Mouse (Mus musculus): ENCODE measurements around the gene Slc38a11.

Gene Slc38a11

GRCm38 (mm10) chr2:65363828-65364497 is at the start of gene Slc38a11:
Gene Slc38a11 (minus strand): TSS chr2:65364034.
- no peak for DNase-seq (ENCODE audit: low spot score in 2 of 2)

GRCm38 (mm10) chr2:65407110-65407509 is 43.3 kb upstream of the Slc38a11 start:
- no peak for DNase-seq (ENCODE audit: low spot score in 2 of 2)

- no peak for DNase-seq (ENCODE audit: low spot score in 2 of 2)
These were observed 41.6 kb upstream of the Slc38a11 start for GRCm38 (mm10) chr2:65405407-65405806.

GRCm38 (mm10) chr2:65402001-65402400 is 38.2 kb upstream of the Slc38a11 start:
- no peak for DNase-seq (ENCODE audit: low spot score in 2 of 2)

GRCm38 (mm10) chr2:65399938-65400337 is 36.1 kb upstream of the Slc38a11 start:
- DNase-seq (ENCODE audit: low spot score in 2 of 2): no peak

- no peak for DNase-seq (ENCODE audit: low spot score in 2 of 2)
These were observed 32.3 kb upstream of the Slc38a11 start for GRCm38 (mm10) chr2:65396128-65396527.

GRCm38 (mm10) chr2:65393061-65393460 is 29.2 kb upstream of the Slc38a11 start:
- no peak for DNase-seq (ENCODE audit: low spot score in 2 of 2)

GRCm38 (mm10) chr2:65391322-65391721 is 27.5 kb upstream of the Slc38a11 start:
- no peak for DNase-seq (ENCODE audit: low spot score in 2 of 2)

GRCm38 (mm10) chr2:65384815-65385214 is 21.0 kb upstream of the Slc38a11 start:
- DNase-seq (ENCODE audit: low spot score in 2 of 2): no peak

GRCm38 (mm10) chr2:65382485-65382884 is 18.7 kb upstream of the Slc38a11 start:
- no peak for DNase-seq (ENCODE audit: low spot score in 2 of 2)

- DNase-seq (ENCODE audit: low spot score in 2 of 2): no peak
These were observed 14.6 kb upstream of the Slc38a11 start for GRCm38 (mm10) chr2:65378425-65378824.

GRCm38 (mm10) chr2:65374410-65374809 is 10.6 kb upstream of the Slc38a11 start:
- no peak for DNase-seq (ENCODE audit: low spot score in 2 of 2)

GRCm38 (mm10) chr2:65373076-65373475 is 9.2 kb upstream of the Slc38a11 start:
- no peak for DNase-seq (ENCODE audit: low spot score in 2 of 2)

GRCm38 (mm10) chr2:65360736-65361475 is 2.9 kb downstream of the Slc38a11 start:
- no peak for DNase-seq (ENCODE audit: low spot score in 2 of 2)

GRCm38 (mm10) chr2:65347367-65347766 is 16.5 kb downstream of the Slc38a11 start:
- no peak for DNase-seq (ENCODE audit: low spot score in 2 of 2)

- DNase-seq (ENCODE audit: low spot score in 2 of 2): no peak
These were observed 16.9 kb downstream of the Slc38a11 start for GRCm38 (mm10) chr2:65346915-65347314.

GRCm38 (mm10) chr2:65346037-65346436 is 17.8 kb downstream of the Slc38a11 start:
- DNase-seq (ENCODE audit: low spot score in 2 of 2): no peak

- DNase-seq (ENCODE audit: low spot score in 2 of 2): peak in 1 of 2 experiments; percentile 13
These were observed 21.8 kb downstream of the Slc38a11 start for GRCm38 (mm10) chr2:65342057-65342456.

GRCm38 (mm10) chr2:65340839-65341238 is 23.0 kb downstream of the Slc38a11 start:
- no peak for DNase-seq (ENCODE audit: low spot score in 2 of 2)

- peak in 1 of 2 experiments; percentile 36 for DNase-seq (ENCODE audit: low spot score in 2 of 2)
These were observed 26.3 kb downstream of the Slc38a11 start for GRCm38 (mm10) chr2:65337378-65338140.

- DNase-seq (ENCODE audit: low spot score in 2 of 2): no peak
These were observed 27.2 kb downstream of the Slc38a11 start for GRCm38 (mm10) chr2:65336608-65337007.

GRCm38 (mm10) chr2:65334091-65334490 is 29.7 kb downstream of the Slc38a11 start:
- no peak for DNase-seq (ENCODE audit: low spot score in 2 of 2)
